Mouse (Mus musculus): ENCODE measurements around the gene Fkbp1a.

DNA sequence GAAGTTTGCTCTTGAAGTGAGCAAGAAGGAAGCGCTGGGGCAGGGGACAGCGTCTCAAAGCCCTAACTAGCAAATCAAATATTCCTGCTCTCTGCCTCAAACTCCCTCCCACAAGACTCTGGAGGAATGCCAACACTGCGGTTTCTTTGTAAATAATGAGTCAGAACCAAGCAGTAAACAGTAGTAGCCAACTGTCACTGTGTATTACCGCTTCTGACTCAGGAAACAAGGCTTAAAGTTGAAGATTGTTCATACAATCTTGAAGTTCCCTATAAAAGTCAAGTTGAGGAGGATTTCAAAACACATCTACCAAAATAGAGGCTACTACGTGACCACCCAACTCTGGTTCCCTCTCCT lies 5.7 kb upstream of the Fkbp1a start:
- TF ChIP-seq CTCF (conservative IDR thresholded peaks at IDR 0.05; ENCODE audit: insufficient read depth, insufficient read length, low read depth, low read length) (no peak), POLR2A (IDR thresholded peaks at IDR 0.05; ENCODE audit: low read depth, low read length) (no peak)
